Mouse (Mus musculus) neural tube, embryonic 14.5 days (tissue): Measurements from ENCODE around the gene Mrpl24. TPM values are rescaled to one million over a fixed set of nuclear protein-coding genes. Genes with fewer than 3 reads are reported as not detected.

Experiments used
- polyA plus RNA-seq: library from polyadenylated mRNA; unstranded; fragments of >200 nt; fragmentation: Nextera tagmentation; extraction: Ambion mirVana; gene quantifications from 2 replicates; pipeline ENCODE4 v1.2.1, GENCODE M21; 2014

Mrpl24 gene
- polyA plus RNA-seq, 1 experiment from 2014 or later: 53.5 TPM

Other genes starting within 250 kb of the Mrpl24 start
- gene Lrrc71, start 170.9 kb upstream of the Mrpl24 start, polyA plus RNA-seq: 0.52 and 0.77 TPM in 2 replicates
- 0.80 and 103 TPM in 2 replicates for gene Ntrk1, start 124.3 kb upstream of the Mrpl24 start, polyA plus RNA-seq
- 0.27 and 3.1 TPM in 2 replicates for gene Insrr, start 122.6 kb upstream of the Mrpl24 start, polyA plus RNA-seq
- gene Pear1, start 95.2 kb upstream of the Mrpl24 start, polyA plus RNA-seq: 3.6 and 9.1 TPM in 2 replicates
- not detected in 2 replicates for gene Sh2d2a, start 72.8 kb upstream of the Mrpl24 start, polyA plus RNA-seq
- gene Prcc, start 33.9 kb upstream of the Mrpl24 start, polyA plus RNA-seq: 16.0 and 16.9 TPM in 2 replicates
- gene Hdgf, start 13.2 kb upstream of the Mrpl24 start, polyA plus RNA-seq: 128 and 151 TPM in 2 replicates
- gene Isg20l2, start 10.8 kb downstream of the Mrpl24 start, polyA plus RNA-seq: 16.1 and 23.1 TPM in 2 replicates
- gene Rrnad1, start 11.2 kb downstream of the Mrpl24 start, polyA plus RNA-seq: 19.7 and 20.6 TPM in 2 replicates
- 45.5 and 103 TPM in 2 replicates for gene Crabp2, start 29.2 kb downstream of the Mrpl24 start, polyA plus RNA-seq
- gene Nes, start 51.6 kb downstream of the Mrpl24 start, polyA plus RNA-seq: 11.1 and 16.7 TPM in 2 replicates
- gene Bcan, start 80.7 kb downstream of the Mrpl24 start, polyA plus RNA-seq: 79.5 and 107 TPM in 2 replicates
- 0.39 and 0.76 TPM in 2 replicates for gene Hapln2, start 108.1 kb downstream of the Mrpl24 start, polyA plus RNA-seq
- gene Gpatch4, start 123.6 kb downstream of the Mrpl24 start, polyA plus RNA-seq: 31.2 and 36.5 TPM in 2 replicates
- 157 and 167 TPM in 2 replicates for gene Naxe, start 139.0 kb downstream of the Mrpl24 start, polyA plus RNA-seq
- gene Ttc24, start 158.8 kb downstream of the Mrpl24 start, polyA plus RNA-seq: not detected in 2 replicates
- gene Iqgap3, start 162.5 kb downstream of the Mrpl24 start, polyA plus RNA-seq: 1.2 and 2.5 TPM in 2 replicates
- 19.6 and 20.4 TPM in 2 replicates for gene Mef2d, start 222.9 kb downstream of the Mrpl24 start, polyA plus RNA-seq